Mouse (Mus musculus): ENCODE data around the gene Olfr1217.

DNA sequence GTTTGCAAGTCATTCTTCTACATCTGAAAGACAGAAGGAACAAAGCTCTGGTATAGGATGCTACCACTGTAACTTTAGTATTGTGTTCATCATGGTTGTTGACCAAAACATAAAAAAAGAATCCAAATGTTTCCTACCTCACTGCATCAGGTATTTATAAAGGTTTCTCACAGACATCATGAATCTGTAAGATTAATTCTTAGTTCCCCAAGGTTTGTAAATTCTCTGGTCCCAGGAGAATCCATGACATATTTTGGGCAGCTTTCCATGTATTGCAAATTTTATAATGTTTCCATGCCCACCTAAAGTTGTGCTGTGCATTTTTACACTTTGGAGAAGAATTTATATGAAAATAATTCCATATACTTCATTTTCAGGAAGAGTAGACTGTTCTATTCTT, 29.2 kb upstream of the Olfr1217 start, which contains the start of gene Olfr1218:
- no peak for TF ChIP-seq TAL1 (IDR thresholded peaks at IDR 0.05; ENCODE audit: low read length)
- no peak for TF ChIP-seq GATA1 (IDR thresholded peaks at IDR 0.05; ENCODE audit: low read length)

Measured in erythroblast, embryonic 14.5 days (primary cell).